Mouse (Mus musculus) c-Kit-positive CD71-positive TER-119-negative erythroid progenitor cells, embryonic 14.5 days (primary cell): ENCODE results near the gene Mrps23.
"Not testable (repeated sequence)": the region's sequence is repeated elsewhere in the genome, so short reads cannot be mapped to it uniquely, and the experiment has no call there.

Experiments used
- DNase-seq: peaks from one replicate; pipeline ENCODE4 v3.0.0-alpha.2; 2013; ENCODE audit warnings: low read depth

Mrps23 gene

DNA sequence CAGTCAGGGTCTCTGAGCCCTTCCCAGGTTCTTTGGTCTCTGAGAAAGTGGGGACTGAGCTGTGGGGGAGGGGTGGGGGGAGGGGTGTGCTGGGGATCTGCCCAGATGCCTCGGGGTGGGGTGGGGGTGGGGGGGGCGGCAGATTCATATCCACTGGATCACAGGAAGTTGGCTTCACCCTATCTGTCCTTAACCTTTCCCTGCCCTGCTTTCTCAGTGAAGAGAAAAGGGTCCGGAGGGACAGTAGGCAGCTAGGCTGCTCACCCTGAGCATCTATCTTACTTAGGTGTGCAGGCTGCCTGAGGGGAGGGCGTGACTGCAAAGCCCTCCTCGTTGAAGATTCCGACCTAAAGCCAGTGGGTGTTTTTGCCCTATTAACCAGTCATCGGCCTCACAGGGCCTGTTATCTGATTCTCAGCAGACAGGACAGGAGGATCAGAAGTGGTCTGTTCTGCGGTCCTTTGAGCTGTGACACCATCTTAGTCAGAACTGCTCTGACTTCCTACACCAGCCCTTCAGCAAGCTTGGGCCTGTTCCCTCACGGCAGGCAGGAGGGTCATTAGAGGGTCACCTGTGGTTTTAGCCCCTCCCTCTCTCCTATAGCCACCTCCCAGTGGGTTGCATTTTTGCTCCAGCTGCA, 30.7 kb upstream of the Mrps23 start:
- DNase-seq: no peak

DNA sequence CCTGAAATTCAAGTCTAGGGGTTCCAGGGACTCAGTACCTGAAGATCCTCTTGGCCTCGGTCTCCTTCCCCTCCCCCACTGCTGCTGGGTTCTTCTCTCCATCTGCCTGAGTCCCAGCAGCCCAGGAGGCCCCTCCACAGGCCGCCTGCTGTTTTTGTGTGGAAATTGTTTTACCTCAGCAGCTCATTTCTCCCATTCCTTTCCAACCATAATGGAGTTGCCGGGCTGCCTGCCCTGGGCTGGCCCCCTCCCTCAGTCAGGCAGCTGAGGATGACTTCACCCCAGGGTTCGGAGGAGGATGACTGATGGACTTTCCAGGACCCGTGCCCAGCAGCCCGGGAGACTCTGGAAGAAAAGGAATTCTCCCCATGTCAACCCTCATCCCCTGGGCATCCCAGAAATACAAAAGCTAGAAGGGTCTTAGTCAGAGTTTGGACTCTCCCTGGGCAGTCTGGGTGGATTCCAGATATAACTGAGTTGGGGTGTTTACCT, 23.7 kb upstream of the Mrps23 start:
- no peak for DNase-seq

DNA sequence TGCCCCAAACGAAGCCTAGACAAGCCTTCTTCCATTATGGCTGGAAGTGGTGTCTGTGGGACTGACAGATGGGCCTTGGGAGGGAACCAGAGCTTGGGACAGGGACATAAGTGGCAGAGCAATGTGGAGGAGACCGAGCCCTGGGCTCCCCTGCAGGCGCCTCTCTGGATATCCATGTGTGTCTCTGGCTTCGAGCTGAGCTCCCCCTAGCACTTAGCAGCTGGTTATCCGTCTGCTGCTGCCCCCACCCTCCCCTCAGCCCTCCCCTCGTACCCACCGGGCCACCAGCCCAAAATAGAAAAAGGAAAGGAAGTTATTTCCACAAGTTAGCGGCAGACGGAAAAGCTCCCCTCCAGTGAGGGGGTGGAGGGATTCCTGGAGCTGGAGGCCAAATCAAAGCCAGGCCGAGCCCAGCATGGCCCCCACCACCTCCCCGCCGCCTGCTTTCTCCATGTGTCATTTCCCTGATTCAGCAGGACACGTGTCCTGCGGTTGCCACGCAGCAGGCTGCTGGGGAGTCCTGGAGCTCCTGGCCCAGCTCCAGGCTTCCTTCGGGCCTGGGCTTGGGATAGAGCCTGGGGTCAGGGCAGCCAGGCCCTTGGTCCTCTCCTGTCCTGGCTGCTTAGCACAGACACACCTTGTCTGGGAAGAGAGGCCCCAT, 23.1 kb upstream of the Mrps23 start:
- no peak for DNase-seq

DNA sequence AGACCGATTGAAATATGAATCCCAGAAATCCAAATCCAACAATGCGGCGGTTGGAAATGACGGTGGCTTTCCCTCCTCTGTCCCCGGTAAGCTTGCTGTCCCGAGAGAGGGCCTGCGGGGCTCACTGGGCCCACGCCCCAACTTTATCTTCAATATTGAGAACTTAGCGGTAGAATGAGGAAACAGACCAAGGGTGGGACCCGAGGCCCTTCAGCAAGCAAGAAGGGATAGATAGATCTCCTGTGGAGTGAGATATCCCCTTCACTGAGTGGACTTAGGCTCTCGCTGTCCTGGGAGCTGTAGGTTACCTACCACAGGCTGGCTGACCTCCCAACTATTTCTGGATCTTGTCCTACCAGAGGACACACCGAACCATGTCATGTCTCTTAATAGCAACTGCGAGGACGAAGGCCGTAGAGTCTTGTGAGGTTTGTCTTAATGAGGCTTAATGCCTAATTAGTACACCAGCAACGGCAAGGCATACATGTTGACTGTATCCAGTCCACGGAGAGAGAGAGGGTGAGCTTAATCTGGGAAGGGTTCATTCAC, 19.5 kb upstream of the Mrps23 start:
- DNase-seq: no peak

DNA sequence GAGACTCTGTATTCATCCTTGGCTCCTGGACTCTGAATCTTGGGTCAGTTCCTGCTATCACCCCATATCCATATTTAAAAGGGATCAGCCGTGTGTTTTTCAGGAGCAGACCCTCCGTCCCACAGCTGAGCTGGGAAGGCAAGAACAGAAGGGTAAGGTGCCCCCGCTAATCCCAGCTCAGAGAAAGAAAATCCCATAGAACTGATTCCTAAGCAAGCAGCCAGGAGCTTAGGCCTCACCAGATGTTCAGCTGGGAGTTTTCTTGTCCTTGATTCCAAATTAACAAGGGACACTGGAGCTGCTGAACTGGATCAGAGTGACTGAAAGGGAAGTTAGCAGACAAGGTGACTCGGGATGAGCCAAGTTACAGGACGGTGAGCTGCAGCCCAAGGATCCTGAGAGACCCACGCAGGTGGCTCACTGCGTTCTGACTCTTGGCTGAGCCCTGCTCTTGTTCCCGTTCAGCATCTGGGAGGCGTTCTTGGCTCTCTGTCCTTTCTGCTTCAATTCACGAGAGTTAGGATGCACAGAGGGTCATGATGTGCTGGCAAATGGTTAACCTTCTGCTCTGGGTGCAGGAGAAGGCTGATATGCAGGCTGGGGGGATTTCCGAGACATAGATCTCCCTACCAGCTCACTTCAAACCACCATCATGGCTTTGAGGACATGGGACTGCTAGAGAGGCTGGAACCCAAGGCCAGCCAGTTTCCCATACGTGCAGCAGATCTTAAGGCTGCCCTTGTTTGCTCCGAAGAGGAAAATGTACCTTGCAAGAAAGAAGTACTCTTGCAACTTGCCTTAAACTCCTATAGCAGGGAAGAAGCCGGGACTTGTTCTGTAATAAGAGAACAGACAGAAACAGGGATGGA, 17.9 kb upstream of the Mrps23 start:
- no peak for DNase-seq

DNA sequence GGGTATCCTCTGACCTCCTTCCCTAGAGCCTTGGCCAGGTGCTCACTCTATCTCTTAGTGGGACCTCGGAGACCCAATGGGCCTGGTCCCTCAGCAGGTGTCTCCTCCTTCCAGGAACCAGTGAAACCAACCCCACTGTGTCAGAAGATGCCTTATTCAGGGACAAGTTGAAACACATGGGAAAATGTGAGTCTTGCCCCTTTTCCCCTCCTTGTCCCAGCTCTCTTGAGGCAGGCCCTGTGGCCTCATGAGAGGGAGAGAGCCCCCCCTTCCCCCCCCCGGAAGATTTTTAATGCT, 17.3 kb upstream of the Mrps23 start:
- DNase-seq: no peak

DNA sequence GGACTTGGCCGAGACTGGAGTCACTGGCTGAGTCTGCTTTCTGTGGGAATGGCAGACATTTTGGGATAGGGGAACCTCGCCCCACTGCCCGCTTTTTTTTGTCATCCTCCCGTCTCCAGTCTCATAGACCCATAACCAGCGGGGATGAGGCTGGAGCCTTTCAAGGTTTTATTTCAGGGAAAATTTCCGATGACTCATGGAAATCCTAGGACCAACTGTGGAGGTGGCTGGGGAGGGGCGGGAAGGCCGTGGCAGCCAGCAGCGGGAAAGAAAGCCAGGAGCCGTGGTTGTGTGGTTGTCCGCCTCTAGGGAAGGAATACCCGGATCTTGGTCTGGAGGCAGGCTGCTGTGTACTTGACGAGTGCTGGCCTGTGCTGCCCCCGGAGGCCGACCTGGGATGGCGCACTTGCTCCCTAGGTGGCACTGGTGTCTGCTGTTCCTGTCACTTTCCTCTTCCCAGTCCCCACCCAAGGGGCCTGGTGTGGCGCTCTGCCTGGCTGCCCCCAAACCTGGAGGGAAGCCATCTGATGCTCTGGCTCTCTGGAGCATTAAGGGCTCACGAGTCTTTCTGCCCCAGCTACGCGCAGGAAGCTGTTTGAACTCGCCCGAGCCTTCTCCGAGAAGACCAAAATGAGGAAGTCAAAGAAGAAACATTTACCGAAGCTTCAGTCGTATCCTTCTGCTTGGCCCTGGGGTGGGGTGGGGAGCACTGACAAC, 16.6 kb upstream of the Mrps23 start:
- DNase-seq: peak; percentile 48

DNA sequence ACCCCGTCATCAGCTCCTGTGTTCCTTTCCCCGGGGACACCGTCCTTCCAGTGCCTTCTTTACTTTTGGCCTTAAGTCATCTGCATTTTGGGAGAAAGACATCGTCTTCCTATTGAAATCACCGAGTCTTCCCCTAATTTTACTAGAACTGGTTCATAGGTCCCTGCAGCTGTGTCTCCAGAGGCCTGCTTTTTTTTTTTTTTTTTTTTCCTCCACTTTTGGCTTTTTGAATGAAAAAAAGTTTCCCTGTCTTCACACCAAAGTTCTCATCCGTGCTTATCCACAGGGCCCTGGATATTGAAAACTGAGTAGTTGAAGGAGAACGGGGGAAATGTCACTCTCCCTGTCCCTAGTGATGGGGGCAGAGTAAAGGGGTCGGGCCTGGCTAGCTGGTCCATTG, 16.0 kb upstream of the Mrps23 start:
- no peak for DNase-seq

DNA sequence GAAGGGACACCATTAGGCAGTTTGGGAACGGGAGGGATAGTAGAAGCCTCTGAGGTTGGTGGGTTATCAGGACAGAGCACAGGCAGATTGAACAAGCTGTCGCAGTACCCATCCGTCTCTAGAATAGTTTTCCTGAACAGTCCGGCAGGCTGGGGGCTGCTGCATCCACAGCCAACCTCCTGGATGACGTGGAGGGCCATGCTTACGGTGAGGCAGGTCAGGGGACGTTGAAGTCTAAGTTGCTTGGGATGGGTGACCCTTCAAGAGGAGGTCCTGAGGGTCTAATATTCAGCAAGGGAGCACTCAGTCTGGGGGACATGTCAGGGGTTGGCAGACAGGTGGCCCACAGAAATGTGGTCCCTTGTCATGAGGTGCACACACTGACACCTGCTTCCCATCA, 15.6 kb upstream of the Mrps23 start:
- no peak for DNase-seq

DNA sequence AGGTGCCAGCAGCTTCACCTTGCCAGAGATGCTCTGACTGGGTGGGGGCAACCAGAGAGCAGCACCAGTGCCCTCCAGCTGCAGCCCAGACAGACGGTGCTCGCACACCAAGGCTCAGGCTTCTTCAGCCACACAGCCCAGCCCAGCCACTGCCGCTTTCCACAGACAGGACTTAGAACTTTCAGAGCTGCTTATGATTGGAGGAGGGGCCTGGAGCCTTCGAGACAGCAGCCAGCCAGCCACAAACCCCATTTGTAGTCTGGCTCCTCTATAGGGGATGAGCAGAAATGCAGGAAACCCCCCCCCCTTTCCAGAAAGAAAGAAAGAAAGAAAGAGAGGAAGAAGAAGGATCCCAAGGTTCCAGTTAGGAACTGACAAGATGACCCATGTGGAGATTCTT, 11.6 kb upstream of the Mrps23 start:
- DNase-seq: no peak

DNA sequence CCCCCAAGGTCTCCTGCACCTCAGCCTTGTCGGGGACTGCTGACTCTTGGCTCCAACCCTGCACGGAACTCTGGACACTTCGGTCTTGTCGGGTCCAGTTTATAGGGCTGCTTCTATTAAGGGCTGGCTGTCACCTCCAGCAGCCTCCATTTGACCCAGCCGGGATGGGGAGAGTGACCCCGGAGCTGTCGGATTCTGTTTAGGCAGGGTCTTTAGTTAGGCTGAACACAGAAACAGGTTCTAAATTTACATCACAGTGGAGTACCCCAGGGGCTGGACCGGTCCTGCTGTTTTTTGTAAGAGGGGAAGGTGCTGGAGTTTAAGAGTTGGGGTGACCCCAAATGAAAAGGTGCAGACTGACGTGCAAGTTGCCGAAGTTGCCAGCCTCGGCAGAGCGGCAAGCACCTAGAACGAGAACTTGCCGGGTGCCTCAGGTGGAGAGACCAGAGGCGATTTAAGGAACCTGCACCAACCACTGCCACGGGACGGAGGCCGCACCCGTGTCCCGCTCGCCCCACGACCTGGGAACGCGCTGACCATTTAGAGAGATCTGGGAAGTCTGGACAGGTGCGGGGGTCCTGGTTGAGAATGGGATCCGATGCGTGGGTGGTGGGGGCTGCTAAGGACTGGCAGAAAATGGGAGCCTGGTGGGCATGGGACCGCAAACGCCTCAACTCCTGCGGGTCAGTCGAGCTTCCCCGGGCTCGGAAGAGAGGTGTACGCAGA, 10.9 kb upstream of the Mrps23 start:
- no peak for DNase-seq

DNA sequence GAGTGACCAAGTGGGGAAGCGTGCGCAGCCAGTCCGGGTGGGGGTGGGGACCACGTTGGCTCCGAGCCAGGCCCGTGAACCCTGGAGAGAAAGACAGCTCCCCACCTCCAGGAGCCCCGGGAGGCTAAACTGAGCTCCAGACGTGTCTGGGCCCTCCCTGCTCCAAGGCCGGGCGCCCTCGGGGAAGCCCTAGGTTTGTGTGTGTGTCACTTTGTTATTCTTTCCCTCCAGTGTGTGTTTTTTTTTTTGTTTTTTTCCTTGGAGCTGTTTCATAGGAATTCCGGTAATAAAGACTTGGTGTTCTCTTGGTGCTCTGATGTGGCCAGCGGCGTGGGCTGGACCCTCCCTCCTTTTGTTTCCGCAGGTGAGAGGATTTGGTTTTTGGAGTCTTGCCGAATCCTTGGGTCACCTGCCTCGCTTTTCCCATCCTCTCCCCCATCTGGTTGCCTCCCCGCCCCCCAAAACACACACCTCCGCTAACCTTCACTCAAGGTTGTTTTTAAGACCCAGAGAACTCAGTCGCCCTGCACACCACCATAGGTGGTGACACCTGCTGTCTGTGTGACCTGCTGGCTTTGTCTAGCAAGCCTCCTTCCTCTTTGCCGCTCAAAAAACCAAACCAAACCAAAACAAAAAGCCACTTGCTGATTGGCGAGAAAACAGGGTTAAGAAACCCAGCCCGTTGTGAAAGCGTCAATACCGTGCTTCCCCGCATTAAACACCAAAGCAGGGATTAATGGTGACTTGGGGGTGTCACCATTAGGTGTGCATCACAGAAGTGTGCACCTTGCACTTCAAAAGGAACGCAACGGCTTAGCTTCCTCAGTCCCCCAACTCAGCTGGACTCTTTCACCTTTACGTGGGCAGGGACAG, 10.1 kb upstream of the Mrps23 start:
- no peak for DNase-seq

DNA sequence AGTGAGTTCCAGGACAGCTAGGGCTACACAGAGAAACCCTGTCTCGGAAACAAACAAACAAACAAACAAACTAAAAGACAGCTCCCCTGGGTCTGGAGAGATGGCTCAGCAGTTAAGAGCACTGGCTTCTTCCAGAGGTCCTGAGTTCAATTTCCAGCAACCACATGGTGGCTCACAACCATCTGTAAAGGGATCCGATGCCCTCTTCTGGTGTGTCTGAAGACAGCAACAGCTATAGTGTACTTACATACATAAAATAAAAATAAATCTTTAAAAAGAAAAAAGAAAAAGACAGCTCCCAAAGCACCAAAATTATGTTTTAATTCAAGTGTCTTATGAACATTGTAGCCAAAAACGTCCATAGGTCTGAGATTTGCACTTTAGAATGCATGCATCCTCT, 8.5 kb upstream of the Mrps23 start:
- DNase-seq: not testable (repeated sequence)

DNA sequence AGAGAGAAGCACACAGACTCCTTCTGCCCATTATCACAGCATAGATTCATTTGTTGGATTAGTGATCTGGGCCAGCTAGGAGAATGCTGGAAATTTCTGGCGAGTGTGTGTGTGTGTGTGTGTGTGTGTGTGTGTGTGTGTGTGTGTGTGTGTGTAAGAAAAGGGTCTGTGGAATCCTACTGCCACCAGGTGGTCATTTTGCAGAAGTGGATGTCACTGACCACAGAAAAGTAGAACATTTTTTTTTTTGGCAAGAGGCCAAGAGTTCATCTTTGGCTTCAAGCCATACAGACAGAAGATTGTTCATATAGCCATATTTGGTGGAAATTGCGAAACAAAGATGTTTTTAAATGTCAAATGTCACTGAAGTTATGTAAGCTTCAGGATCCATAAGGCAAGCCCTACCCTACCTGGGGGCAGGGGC, 7.0 kb upstream of the Mrps23 start:
- no peak for DNase-seq

DNA sequence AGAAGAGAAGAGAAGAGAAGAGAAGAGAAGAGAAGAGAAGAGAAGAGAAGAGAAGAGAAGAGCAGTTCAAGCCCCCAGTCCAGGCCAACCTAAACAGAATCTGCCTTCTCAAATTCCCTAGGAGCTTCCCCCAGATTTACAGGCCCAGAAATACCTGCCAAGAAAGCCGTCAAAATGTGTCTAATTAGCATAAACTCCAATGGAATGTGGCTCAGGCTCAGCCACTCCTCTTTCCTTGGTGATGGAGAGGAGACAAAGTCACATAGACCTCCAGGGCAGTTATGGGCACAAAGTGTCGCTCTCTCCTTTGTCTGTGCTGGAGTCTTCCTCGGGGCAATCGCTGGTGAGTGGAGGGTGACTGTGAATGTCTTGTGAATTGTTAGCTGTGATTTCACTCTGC, 6.0 kb upstream of the Mrps23 start:
- no peak for DNase-seq

DNA sequence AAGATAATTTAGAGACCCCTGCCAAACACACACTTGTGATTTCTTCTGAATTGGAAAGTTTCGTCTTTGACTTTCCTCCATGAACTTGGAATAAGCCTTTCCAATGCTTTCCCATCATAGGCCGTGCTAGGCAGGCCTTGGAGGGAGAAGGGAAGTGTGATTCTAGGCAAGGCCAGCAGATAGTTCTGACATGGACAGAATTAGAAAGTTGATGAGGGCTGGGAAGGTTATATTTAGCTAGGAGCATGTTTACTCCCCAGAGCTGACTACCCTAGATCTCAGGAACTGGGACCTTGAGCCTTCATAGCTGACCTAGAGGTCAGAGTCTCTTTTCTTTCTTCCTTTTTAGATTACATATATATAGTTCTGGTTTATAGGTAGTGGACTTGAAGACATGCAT, 3.0 kb upstream of the Mrps23 start:
- no peak for DNase-seq

DNA sequence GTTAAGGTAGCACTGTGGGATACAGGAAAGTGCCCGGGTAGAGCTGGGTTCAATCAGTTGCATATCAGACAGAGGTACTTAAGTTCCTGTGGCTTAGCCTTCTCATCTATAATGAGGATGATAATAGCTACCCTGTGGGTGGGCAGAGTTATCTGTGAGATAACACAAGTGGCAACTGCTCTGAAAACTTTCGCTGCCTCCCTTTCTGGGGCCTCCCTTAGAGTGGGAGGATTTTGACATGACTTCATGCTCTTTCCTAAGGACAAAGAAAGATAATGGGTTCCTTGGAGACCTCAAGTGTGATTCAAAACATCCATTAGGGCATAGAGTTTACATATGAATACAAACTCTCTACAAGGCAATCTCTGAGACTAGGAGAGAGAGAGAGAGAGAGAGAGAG, 2.1 kb upstream of the Mrps23 start:
- peak; percentile 81 for DNase-seq

DNA sequence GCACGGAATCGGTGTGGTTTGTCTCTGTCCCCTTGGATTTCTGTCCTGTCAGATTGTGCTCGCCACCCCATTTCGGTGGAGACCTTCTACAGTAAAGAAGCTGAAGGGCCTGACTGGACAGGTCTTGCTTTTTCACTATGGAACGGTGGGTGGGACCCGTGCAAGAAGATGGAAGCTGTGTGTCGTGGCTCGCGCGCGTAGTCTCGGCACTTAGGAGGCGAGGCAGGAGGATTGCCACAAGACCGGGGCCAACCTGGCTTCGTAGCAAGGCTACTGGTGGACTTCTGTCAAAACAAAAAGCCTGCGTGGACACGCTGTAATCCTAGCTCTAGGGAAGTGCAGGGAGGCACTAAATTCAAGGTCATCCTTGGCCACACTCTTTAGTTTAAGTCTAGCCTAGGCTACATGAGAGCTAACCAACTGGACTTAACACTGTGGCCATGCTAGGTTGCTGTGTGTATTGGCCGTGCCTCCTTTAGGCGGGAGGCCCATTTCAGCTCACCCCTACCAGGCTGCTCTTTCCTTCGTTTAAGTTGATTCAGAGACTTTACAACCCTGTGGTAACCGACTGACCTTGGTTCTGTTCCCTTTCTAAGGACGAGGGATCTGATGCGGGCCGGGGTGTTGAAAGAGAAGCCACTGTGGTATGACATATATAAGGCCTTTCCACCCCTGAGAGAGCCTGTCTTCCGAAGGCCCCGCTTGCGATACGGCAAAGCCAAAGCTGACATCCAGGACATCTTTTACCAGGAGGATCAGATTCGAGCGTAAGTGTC, 593 bp downstream of the Mrps23 start:
- DNase-seq: no peak

DNA sequence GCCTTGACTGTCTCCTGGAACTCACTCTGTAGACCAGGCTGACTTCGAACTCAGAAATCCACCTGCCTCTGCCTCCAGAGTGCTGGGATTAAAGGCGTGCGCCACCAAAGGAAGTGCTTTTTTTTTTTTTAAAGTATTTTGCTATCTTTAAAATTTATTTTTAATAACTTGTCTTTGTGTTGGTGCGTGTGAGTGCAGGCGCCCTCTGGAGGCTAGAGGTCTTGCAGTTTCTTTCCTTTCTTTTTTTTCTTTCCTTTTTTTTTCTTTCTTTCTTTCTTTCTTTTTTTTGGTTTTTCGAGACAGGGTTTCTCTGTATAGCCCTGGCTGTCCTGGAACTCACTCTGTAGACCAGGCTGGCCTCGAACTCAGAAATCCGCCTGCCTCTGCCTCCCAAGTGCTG, 2.4 kb downstream of the Mrps23 start:
- not testable (repeated sequence) for DNase-seq

DNA sequence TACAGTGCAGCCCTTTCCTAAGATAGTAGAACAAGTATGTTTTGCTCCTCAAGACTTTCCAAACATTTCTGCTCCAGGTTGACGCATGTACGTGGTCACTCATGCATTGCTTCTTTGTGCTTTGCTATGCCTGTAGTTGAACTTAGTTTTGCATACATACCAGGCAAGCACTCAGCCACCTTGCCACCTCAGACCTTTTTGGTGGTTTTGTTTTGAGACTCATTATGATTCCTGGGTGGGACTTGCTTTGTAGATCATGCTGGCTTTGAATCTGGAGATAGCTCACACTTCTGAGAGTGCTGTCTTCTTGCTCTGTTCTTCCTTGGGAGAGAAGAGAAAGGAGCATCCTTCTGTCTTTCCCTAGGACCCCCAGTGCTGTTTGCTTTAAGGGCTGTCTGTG, 3.5 kb downstream of the Mrps23 start:
- DNase-seq: no peak
